Mouse (Mus musculus): ENCODE results near the gene Capza2. TPM values are rescaled to one million over a fixed set of nuclear protein-coding genes. Genes with fewer than 3 reads are reported as not detected.

Capza2 gene
- polyA plus RNA-seq, 1 experiment from 2014 or later: 198 TPM

Other genes with a start within 250 kb of the Capza2 start
- 1.7 and 1.9 TPM in 2 replicates for gene Met, start 172.4 kb upstream of the Capza2 start, polyA plus RNA-seq (2015; fragmentation: Nextera tagmentation; extraction: Ambion mirVana)
- gene St7, start 56.7 kb downstream of the Capza2 start, polyA plus RNA-seq (2015; fragmentation: Nextera tagmentation; extraction: Ambion mirVana): 25.9 and 31.9 TPM in 2 replicates